Mouse (Mus musculus): ENCODE measurements at regions not wholly inside any gene's neighbourhood (a gene's known extent, or its start where the extent isn't known, plus 50 kb on each side); places are given as distances from the start of the nearest gene placed in this dataset.

GRCm38 (mm10) chr1:102811401-102811800 lies 1956.9 kb upstream of the Cdh20 start:
- no peak for DNase-seq (ENCODE audit: low spot score in 2 of 2)

GRCm38 (mm10) chr1:102825056-102825455 lies 1943.3 kb upstream of the Cdh20 start:
- DNase-seq (ENCODE audit: low spot score in 2 of 2): no peak
- intact Hi-C loops (cut with DNase I): no loop called here

More at GRCm38 (mm10) chr1:102811401-102811800, 1956.9 kb upstream of the Cdh20 start:
- intact Hi-C loops (cut with DNase I): no loop called here

GRCm38 (mm10) chr1:102862418-102862817 lies 1905.9 kb upstream of the Cdh20 start:
- intact Hi-C loops (cut with DNase I): no loop called here
- no peak for DNase-seq (ENCODE audit: low spot score in 2 of 2)

GRCm38 (mm10) chr1:102879109-102879508 lies 1889.2 kb upstream of the Cdh20 start:
- intact Hi-C loops (cut with DNase I): no loop called here
- DNase-seq (ENCODE audit: low spot score in 2 of 2): no peak

GRCm38 (mm10) chr1:102899174-102899573 lies 1869.2 kb upstream of the Cdh20 start:
- intact Hi-C loops (cut with DNase I): no loop called here
- peak in 1 of 2 experiments; percentile 54 for DNase-seq (ENCODE audit: low spot score in 2 of 2)

- no peak for DNase-seq (ENCODE audit: low spot score in 2 of 2)
- intact Hi-C loops (cut with DNase I): no loop called here
These were observed 1845.2 kb upstream of the Cdh20 start for GRCm38 (mm10) chr1:102923150-102923549.
